Mouse (Mus musculus) retina, postnatal 1 day (tissue): ENCODE data around the gene Gcnt2.
A peak's percentile ranks its signal among the peaks of the same experiment; 100 is the strongest.

ENCODE experiments used
- DNase-seq: peaks from one replicate; pipeline ENCODE4 v3.0.0-alpha.2; 2012

Gene Gcnt2

GRCm38 (mm10) chr13:40859652-40860399, at the start of gene Gcnt2:
Gcnt2 (plus strand) TSS chr13:40859754.
- DNase-seq, result no peak

- DNase-seq, result no peak
Observed at GRCm38 (mm10) chr13:40820617-40821016, 38.9 kb upstream of the Gcnt2 start.

GRCm38 (mm10) chr13:40821911-40822310, 37.6 kb upstream of the Gcnt2 start:
- DNase-seq, result no peak

GRCm38 (mm10) chr13:40841146-40841787, 18.3 kb upstream of the Gcnt2 start:
- DNase-seq, result no peak

- no peak for DNase-seq
Observed at GRCm38 (mm10) chr13:40842141-40842540, 17.4 kb upstream of the Gcnt2 start.

- peak; percentile 81 for DNase-seq
Observed at GRCm38 (mm10) chr13:40843418-40844067, 16.0 kb upstream of the Gcnt2 start.

- no peak for DNase-seq
Observed at GRCm38 (mm10) chr13:40844144-40844543, 15.4 kb upstream of the Gcnt2 start.

GRCm38 (mm10) chr13:40845951-40846350, 13.6 kb upstream of the Gcnt2 start:
- DNase-seq, result no peak

- DNase-seq, result no peak
Observed at GRCm38 (mm10) chr13:40846375-40846774, 13.2 kb upstream of the Gcnt2 start.

- DNase-seq, result no peak
Observed at GRCm38 (mm10) chr13:40847898-40848297, 11.7 kb upstream of the Gcnt2 start.

GRCm38 (mm10) chr13:40850686-40851085, 8.9 kb upstream of the Gcnt2 start:
- no peak for DNase-seq

GRCm38 (mm10) chr13:40851281-40851680, 8.3 kb upstream of the Gcnt2 start:
- no peak for DNase-seq

GRCm38 (mm10) chr13:40851961-40852360, 7.6 kb upstream of the Gcnt2 start:
- DNase-seq, result no peak

- DNase-seq, result no peak
Observed at GRCm38 (mm10) chr13:40852791-40853190, 6.8 kb upstream of the Gcnt2 start.

GRCm38 (mm10) chr13:40853842-40854241, 5.7 kb upstream of the Gcnt2 start:
- DNase-seq, result no peak

- DNase-seq, result peak; percentile 75
Observed at GRCm38 (mm10) chr13:40854451-40855058, 5.0 kb upstream of the Gcnt2 start.

GRCm38 (mm10) chr13:40855266-40855665, 4.3 kb upstream of the Gcnt2 start:
- DNase-seq, result no peak

GRCm38 (mm10) chr13:40856786-40857185, 2.8 kb upstream of the Gcnt2 start:
- DNase-seq, result no peak

- no peak for DNase-seq
Observed at GRCm38 (mm10) chr13:40857281-40857818, 2.2 kb upstream of the Gcnt2 start.

GRCm38 (mm10) chr13:40859225-40859624, 329 bp upstream of the Gcnt2 start:
- DNase-seq, result no peak

- no peak for DNase-seq
Observed at GRCm38 (mm10) chr13:40863006-40863405, 3.5 kb downstream of the Gcnt2 start.

GRCm38 (mm10) chr13:40868844-40869587, 9.5 kb downstream of the Gcnt2 start:
- DNase-seq, result no peak

- DNase-seq, result no peak
Observed at GRCm38 (mm10) chr13:40874021-40874420, 14.5 kb downstream of the Gcnt2 start.
